Mouse (Mus musculus) stomach, embryonic 16.5 days (tissue): ENCODE measurements around the gene Mcm7. TPM values are rescaled to one million over a fixed set of nuclear protein-coding genes. Genes with fewer than 3 reads are reported as not detected.
A peak's percentile ranks its signal among the peaks of the same experiment; 100 is the strongest.

Source experiments
- ATAC-seq: fragments of 200-750 bp; cut with Nextera tagmentation; 2 replicates; pipeline ENCODE4 v1.8.0; 2017; ENCODE audit warnings: moderate number of reproducible peaks, moderate TSS enrichment; ENCODE audit not compliant: insufficient read depth, low FRiP score
- H3K27ac ChIP-seq: fragments of 300-500 bp; sonication (generic); 2 replicates; pipeline ENCODE4 v1.5.1; 2014; ENCODE audit warnings: low read length
- H3K27me3 ChIP-seq: fragments of 300-500 bp; sonication (generic); 2 replicates; pipeline ENCODE4 v1.6.1; 2014; ENCODE audit warnings: low read length, control low read depth, mixed read lengths; ENCODE audit not compliant: control insufficient read depth, insufficient read depth
- H3K36me3 ChIP-seq: fragments of 300-500 bp; sonication (generic); 2 replicates; pipeline ENCODE4 v1.6.1; 2014; ENCODE audit warnings: low read length; ENCODE audit not compliant: control insufficient read depth, insufficient read depth
- H3K4me1 ChIP-seq: fragments of 300-500 bp; sonication (generic); 2 replicates; pipeline ENCODE4 v1.6.1; 2014; ENCODE audit warnings: low read length, control low read depth, mixed read lengths; ENCODE audit not compliant: control insufficient read depth, insufficient read depth
- H3K4me2 ChIP-seq: fragments of 300-500 bp; sonication (generic); 2 replicates; pipeline ENCODE4 v1.6.1; 2014; ENCODE audit warnings: low read depth, low read length, mixed read lengths
- H3K4me3 ChIP-seq: fragments of 300-500 bp; sonication (generic); replicated peaks from 2 replicates; pipeline ENCODE4 v1.5.1; 2014; ENCODE audit warnings: mild to moderate bottlenecking, low read length
- H3K9ac ChIP-seq: fragments of 300-500 bp; sonication (generic); 2 replicates; pipeline ENCODE4 v1.6.1; 2014; ENCODE audit warnings: low read length
- H3K9me3 ChIP-seq: fragments of 300-500 bp; sonication (generic); replicated peaks from 2 replicates; pipeline ENCODE4 v1.6.1; 2016; ENCODE audit warnings: low read length, control low read depth; ENCODE audit not compliant: control insufficient read depth
- WGBS: fragments of 180-500 bp; shearing (Covaris S2); extraction: QIAGEN DNeasy Blood & Tissue Kit; methylation state at CpG from one replicate; pipeline ENCODE4 v1.1.7; 2014; 5-methylcytosine and 5-hydroxymethylcytosine counted together
- polyA plus RNA-seq: library from polyadenylated mRNA; unstranded; fragments of >200 nt; fragmentation: Nextera tagmentation; extraction: Ambion mirVana; gene quantifications from 2 replicates; pipeline ENCODE4 v1.2.1, GENCODE M21; 2015

The Mcm7 gene
- polyA plus RNA-seq, 1 experiment from 2014 or later: 132 TPM

- Histone ChIP-seq H3K4me2 (peak within 1 kb of the TSS; percentile 77), H3K36me3 (peaks cover 13% of the 10 kb centered on the region), H3K9me3 (no peaks in the 10 kb centered on the region), H3K9ac (peak within 1 kb of the TSS; percentile 82), H3K4me1 (peaks cover 11% of the 10 kb centered on the region; the same call in 1 of the 2 replicates), H3K27me3 (no peaks in the 10 kb centered on the region), H3K4me3 (peak within 1 kb of the TSS; percentile 74), H3K27ac (peak within 1 kb of the TSS; percentile 26)
- WGBS: under 1% methylated on average over 42 of the region's 42 CpGs
- peak; percentile 96 for ATAC-seq
Observed at GRCm38 (mm10) chr5:138160842-138161665, 11.2 kb downstream of the Mcm7 start, which contains the start of gene Cops6. Gene Cops6 (plus strand): TSS chr5:138161071.

- H3K4me1 ChIP-seq: peaks cover 11% of the 10 kb centered on the region; the same call in 1 of the 2 replicates
- no peak overlapping the region for H3K27ac ChIP-seq
- H3K9me3 ChIP-seq: no peaks in the 10 kb centered on the region
- ATAC-seq: no peak
- peak overlapping the region; percentile 82 for H3K9ac ChIP-seq
- H3K4me3 ChIP-seq: peak overlapping the region; percentile 74
- H3K36me3 ChIP-seq: peaks cover 6% of the 10 kb centered on the region
- peak overlapping the region; percentile 55 for H3K4me2 ChIP-seq
- WGBS: 62% methylated on average over 7 of the region's 7 CpGs
- no peaks in the 10 kb centered on the region for H3K27me3 ChIP-seq
Observed at GRCm38 (mm10) chr5:138160224-138160762, 11.9 kb downstream of the Mcm7 start.

GRCm38 (mm10) chr5:138155443-138155976 is 16.7 kb downstream of the Mcm7 start, which contains the start of gene Zfp113:
Gene Zfp113 (minus strand): TSS chr5:138155744.
- H3K36me3 ChIP-seq: peaks cover 9% of the 10 kb centered on the region; the same call in 1 of the 2 replicates
- no peaks in the 10 kb centered on the region for H3K27me3 ChIP-seq
- H3K4me1 ChIP-seq: no peaks in the 10 kb centered on the region; the same call in 1 of the 2 replicates
- ATAC-seq: peak; percentile 97
- H3K9me3 ChIP-seq: no peaks in the 10 kb centered on the region
- peak within 1 kb of the TSS; percentile 77 for H3K4me2 ChIP-seq
- peak within 1 kb of the TSS; percentile 74 for H3K4me3 ChIP-seq
- H3K9ac ChIP-seq: peak within 1 kb of the TSS; percentile 89
- peak within 1 kb of the TSS; percentile 90 for H3K27ac ChIP-seq
- WGBS: under 1% methylated on average over 31 of the region's 31 CpGs

- 62% methylated on average over 3 of the region's 3 CpGs for WGBS
- peak overlapping the region; percentile 77 for H3K4me2 ChIP-seq
- ATAC-seq: no peak
- H3K27ac ChIP-seq: no peak overlapping the region
- H3K9me3 ChIP-seq: no peaks in the 10 kb centered on the region
- H3K4me3 ChIP-seq: peak overlapping the region; percentile 74
- no peaks in the 10 kb centered on the region; the same call in 1 of the 2 replicates for H3K4me1 ChIP-seq
- H3K9ac ChIP-seq: peak overlapping the region; percentile 89; the same call in 1 of the 2 replicates
- no peaks in the 10 kb centered on the region for H3K27me3 ChIP-seq
- peaks cover 12% of the 10 kb centered on the region; the same call in 1 of the 2 replicates for H3K36me3 ChIP-seq
Observed at GRCm38 (mm10) chr5:138154390-138154789, 17.8 kb downstream of the Mcm7 start.

GRCm38 (mm10) chr5:138138585-138138984 is 33.6 kb downstream of the Mcm7 start:
- 77% methylated on average over 4 of the region's 4 CpGs for WGBS
- H3K9ac ChIP-seq: no peak overlapping the region
- H3K27ac ChIP-seq: no peak overlapping the region
- H3K4me2 ChIP-seq: no peak overlapping the region
- no peaks in the 10 kb centered on the region for H3K4me1 ChIP-seq
- H3K9me3 ChIP-seq: no peaks in the 10 kb centered on the region
- no peak overlapping the region for H3K4me3 ChIP-seq
- H3K27me3 ChIP-seq: no peaks in the 10 kb centered on the region
- no peaks in the 10 kb centered on the region; the same call in 1 of the 2 replicates for H3K36me3 ChIP-seq
- no peak for ATAC-seq

- H3K9ac ChIP-seq: no peak overlapping the region
- H3K4me3 ChIP-seq: no peak overlapping the region
- H3K27me3 ChIP-seq: no peaks in the 10 kb centered on the region
- H3K4me1 ChIP-seq: no peaks in the 10 kb centered on the region
- WGBS: 56% methylated on average over 8 of the region's 8 CpGs
- H3K27ac ChIP-seq: no peak overlapping the region
- no peak for ATAC-seq
- no peaks in the 10 kb centered on the region for H3K9me3 ChIP-seq
- H3K36me3 ChIP-seq: no peaks in the 10 kb centered on the region; the same call in 1 of the 2 replicates
- H3K4me2 ChIP-seq: no peak overlapping the region
Observed at GRCm38 (mm10) chr5:138137935-138138549, 34.2 kb downstream of the Mcm7 start.

GRCm38 (mm10) chr5:138137257-138137656 is 35.0 kb downstream of the Mcm7 start:
- WGBS: 45% methylated on average over 4 of the region's 4 CpGs

GRCm38 (mm10) chr5:138132425-138133064 is 39.7 kb downstream of the Mcm7 start:
- ATAC-seq: no peak
- no peak overlapping the region for H3K9ac ChIP-seq
- H3K9me3 ChIP-seq: no peaks in the 10 kb centered on the region
- WGBS: 90% methylated on average over 5 of the region's 5 CpGs
- H3K27me3 ChIP-seq: no peaks in the 10 kb centered on the region
- H3K27ac ChIP-seq: no peak overlapping the region
- H3K36me3 ChIP-seq: peaks cover 29% of the 10 kb centered on the region
- H3K4me1 ChIP-seq: no peaks in the 10 kb centered on the region
- H3K4me2 ChIP-seq: no peak overlapping the region
- no peak overlapping the region for H3K4me3 ChIP-seq

More at GRCm38 (mm10) chr5:138137257-138137656, 35.0 kb downstream of the Mcm7 start:
- ATAC-seq: peak; percentile 28; the same call in 1 of the 2 replicates
- H3K9ac ChIP-seq: no peak overlapping the region
- no peaks in the 10 kb centered on the region for H3K4me1 ChIP-seq
- no peaks in the 10 kb centered on the region for H3K9me3 ChIP-seq
- H3K4me2 ChIP-seq: no peak overlapping the region
- no peak overlapping the region for H3K4me3 ChIP-seq
- peaks cover 7% of the 10 kb centered on the region for H3K36me3 ChIP-seq
- H3K27me3 ChIP-seq: no peaks in the 10 kb centered on the region
- no peak overlapping the region for H3K27ac ChIP-seq
